Mouse (Mus musculus) spleen, adult 2 months (tissue): ENCODE data around the gene Fam155a.

Experiments
- CTCF ChIP-seq: fragments of 200-500 bp; IDR thresholded peaks from 2 replicates; pipeline ENCODE4 v1.5.1; 2011; ENCODE audit warnings: mild to moderate bottlenecking, inconsistent platforms; ENCODE audit not compliant: insufficient read depth, insufficient read length, insufficient replicate concordance; ENCODE audit errors: extremely low read depth
- POLR2A ChIP-seq: fragments of 200-500 bp; IDR thresholded peaks from 2 replicates; pipeline ENCODE4 v1.6.1; 2011; ENCODE audit warnings: low read depth, low read length, inconsistent platforms

DNA sequence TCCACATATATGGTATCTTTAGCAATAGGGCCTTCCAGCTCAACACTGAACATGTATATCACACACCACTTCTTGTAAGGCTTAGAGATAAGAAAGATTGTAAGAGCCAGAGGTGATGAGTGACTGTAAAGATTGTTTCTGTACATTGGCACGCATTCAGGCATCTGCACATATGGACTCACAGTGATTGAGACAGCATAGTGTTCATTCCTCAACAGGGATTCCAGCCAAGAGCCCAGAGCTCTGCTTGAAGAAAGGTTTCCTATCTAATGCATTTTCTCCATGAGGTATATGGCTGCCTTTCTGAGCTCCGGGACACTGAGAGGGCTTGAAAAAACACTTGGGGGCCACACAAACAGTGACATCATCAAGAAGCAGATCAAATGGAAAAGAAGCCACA, 438.2 kb downstream of the Fam155a start:
- TF ChIP-seq CTCF (no peak), POLR2A (no peak)
